Mouse (Mus musculus): Measurements from ENCODE around the gene Cabin1.

Cabin1 gene

GRCm38 (mm10) chr10:75642891-75643290, 121.2 kb downstream of the Cabin1 start:
- CTCF ChIA-PET = no interaction called here

DNA sequence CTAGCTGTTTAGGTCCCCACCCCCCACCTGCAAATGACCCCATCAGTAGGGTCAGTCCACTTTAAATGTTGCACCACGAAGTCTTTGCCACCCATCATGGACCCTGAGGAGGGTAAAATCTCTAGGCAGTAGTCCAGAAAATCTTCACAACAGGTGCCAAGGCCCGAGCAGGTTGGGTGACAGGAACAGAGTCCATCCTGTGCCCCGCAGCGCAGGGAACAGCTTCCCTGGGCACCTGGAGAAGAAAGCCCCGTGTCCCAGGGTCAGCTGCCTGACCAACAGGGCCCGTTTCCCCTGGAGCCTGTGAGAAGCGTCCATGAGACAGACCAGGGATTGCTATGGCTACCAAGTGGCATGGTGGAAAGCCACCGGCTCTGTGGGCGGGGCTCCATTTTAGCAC, 121.7 kb downstream of the Cabin1 start:
- CTCF ChIA-PET = no interaction called here

DNA sequence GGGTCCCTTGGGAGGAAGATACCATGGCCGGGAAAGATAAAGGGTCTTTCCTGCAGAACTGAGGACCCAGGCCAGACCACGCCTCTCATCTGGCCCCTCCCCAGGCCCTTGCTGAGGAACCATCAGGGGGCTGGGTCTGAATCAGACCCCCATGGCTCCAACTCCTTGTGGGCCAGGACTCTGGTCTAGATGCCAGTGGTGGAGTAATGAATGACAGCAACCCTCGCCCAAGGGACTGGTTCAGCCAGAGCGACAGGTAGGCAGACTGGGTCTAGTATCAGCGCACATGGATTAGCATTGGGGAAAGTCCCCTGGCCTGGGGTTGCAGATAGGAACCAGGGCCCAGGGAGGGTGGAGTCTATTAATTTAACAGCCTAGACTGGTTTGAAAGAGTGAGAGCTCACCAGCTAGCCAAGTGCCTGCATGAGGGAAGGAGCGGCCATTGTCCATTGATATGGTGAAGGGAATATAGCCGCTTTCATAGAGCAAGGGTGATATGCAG, 122.4 kb downstream of the Cabin1 start:
- CTCF ChIA-PET = no interaction called here

GRCm38 (mm10) chr10:75637711-75638110, 126.4 kb downstream of the Cabin1 start:
- CTCF ChIA-PET = no interaction called here

DNA sequence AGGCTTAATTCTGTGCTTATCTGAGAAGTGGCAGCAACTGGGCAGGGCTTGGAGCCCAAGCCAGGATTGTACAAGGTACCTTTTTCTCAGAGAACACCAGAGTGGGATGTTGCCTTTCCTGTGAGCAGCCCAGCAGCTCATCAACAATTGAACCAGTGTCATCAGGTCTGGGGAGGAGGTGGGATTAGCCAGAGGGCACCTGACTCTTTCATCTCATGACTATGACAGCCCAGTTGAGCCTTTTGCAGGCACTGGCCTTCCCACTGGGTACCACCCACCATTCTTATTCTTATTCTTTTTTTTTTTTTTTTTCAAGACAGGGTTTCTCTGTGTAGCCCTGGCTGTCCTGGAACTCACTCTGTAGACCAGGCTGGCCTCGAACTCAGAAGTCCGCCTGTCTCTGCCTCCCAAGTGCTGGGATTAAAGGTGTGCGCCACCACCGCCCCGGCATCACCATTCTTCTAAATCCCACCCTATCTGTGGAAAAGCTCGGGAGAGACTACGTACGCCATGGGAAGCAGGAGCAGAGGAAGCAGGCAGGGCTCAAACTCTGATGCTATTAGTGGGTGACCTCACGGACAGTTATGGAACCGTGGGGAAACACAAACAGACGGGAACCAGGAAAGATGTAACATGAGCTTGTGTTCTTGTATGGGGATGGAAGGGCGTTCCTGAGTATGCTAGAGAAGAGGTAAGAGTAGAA, 127.9 kb downstream of the Cabin1 start:
- CTCF ChIA-PET = interaction anchor here (0.6 to 2.3 kb wide), 5 partner anchors 8 to 52 kb away, joined by 3 to 29 read pairs (median 3); partner anchors contain the start of gene Ggt5

DNA sequence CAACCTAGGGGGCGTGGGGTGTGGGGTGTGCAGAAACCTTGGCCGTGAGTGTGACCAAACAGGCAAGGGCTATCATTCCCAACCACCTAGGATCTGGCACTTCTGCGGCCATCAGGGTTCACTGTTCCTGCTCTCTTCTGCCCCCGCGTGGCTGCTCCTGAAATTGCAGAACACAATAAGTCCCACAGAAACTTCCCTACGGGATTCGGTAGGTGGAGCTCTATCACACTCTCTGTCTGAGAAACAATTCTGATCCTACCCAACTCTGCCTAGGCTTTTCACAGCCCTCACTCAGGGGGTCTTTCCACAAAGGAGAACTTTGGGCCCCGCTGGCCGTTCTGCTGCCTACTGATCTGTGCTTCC, 128.5 kb downstream of the Cabin1 start:
- CTCF ChIA-PET = interaction anchor here (0.6 to 2.3 kb wide), 4 partner anchors 9 to 49 kb away, joined by 3 to 29 read pairs (median 3); partner anchors contain the start of gene Ggt5

DNA sequence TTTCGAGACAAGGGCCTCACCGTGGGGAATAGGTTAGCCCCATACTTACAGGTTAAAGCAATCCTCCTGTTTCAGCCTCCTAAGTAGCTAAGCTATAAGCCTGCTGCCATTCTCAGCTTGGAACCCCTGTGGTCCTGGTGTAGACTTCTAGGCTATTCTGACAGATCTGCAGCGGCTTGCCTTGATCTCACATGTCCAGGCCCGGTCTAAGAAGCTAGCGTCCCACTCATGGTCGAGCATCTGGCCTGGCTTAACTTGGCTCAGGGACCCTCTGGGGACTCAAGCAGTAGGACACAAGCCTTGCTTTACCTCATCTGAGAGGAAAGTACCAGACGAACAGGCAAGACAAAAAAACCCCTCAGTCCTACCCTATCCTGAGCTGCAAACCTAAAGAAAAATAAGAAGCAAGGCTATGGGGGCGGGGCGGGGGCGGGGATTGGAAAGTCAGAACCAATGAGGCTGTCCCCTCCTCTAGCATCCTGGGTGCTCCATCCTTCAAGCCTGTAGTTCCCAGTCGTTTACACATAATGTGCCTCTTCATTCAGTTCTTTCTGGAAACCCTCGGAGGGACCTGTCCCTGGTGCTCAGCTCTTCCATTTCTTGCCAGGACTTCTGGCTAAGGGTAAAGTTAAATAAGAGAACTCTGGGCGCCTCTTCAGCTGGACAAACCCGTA, 129.0 kb downstream of the Cabin1 start:
- CTCF ChIA-PET = interaction anchor here (0.7 to 2.3 kb wide), 4 partner anchors 46 to 207 kb away, joined by 3 to 29 read pairs (median 5); partner anchors contain the start of gene Ggt5

GRCm38 (mm10) chr10:75634610-75635009, 129.5 kb downstream of the Cabin1 start:
- CTCF ChIA-PET = interaction anchor here (0.7 to 2.3 kb wide), 3 partner anchors 48 to 206 kb away, joined by 3 to 29 read pairs (median 7); no protein-coding TSS in a partner anchor

DNA sequence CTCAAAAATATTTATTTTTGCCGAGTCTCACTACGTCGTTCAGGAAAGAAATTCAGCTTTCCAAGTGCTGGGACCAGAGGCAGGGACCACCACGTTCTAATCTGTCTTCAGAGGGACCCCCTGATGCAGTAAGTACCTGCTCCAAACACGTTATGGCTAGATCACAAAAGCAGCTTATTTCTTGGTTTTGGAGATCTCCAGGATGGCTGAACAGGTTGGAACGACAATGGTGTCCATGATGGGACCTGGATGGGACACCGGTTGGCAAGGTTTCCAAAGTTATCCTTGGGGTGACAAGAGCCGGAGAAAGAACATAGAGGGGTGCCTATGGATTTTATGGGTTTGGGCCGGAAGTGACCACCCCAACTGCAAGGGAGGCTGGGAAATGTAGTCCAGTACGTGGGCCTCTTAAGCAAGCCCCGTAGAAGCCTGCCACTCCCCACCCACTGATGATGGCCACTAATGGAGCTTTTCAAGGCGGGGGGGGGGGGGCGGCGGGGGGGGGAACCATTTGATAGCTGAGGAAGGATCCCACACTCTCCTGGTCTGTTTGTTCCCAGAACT, 130.5 kb downstream of the Cabin1 start:
- CTCF ChIA-PET = interaction anchor here (1.7 kb wide), 1 partner anchor 48 kb away, joined by 5 read pairs; no protein-coding TSS in a partner anchor

GRCm38 (mm10) chr10:75633048-75633447, 131.1 kb downstream of the Cabin1 start:
- CTCF ChIA-PET = interaction anchor here (0.5 to 1.7 kb wide), 4 partner anchors 33 to 132 kb away, joined by 5 to 9 read pairs (median 6); partner anchors contain the start of gene Cabin1

DNA sequence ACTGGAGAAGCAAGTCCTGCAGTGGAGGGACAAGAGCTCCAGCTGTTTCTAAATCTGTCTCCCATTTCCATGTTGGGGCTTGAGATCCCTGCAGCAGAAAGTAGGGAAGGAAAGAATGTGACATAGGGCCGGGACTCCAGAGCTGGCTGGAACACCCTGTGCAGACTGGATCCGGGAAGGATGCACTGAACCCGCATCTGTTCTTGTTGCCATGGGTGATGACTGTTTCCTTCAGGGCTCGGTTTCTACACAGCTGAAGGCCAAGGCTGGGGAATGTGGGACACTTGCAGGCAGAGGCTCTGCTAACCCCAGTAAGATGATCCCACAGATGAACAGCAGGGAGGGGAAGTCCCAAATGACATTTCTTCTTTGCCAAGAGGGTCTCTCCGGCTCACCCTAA, 131.5 kb downstream of the Cabin1 start:
- CTCF ChIA-PET = interaction anchor here (0.5 to 1.7 kb wide), 4 partner anchors 33 to 133 kb away, joined by 5 to 9 read pairs (median 6); partner anchors contain the start of gene Cabin1

- CTCF ChIA-PET = interaction anchor here (0.5 kb wide), 1 partner anchor 343 kb away, joined by 3 read pairs; no protein-coding TSS in a partner anchor
These were observed 136.7 kb downstream of the Cabin1 start for GRCm38 (mm10) chr10:75627490-75627889.

GRCm38 (mm10) chr10:75626991-75627390, 137.2 kb downstream of the Cabin1 start:
- CTCF ChIA-PET = interaction anchor here (0.5 kb wide), 1 partner anchor 343 kb away, joined by 3 read pairs; no protein-coding TSS in a partner anchor

- CTCF ChIA-PET = no interaction called here
These were observed 138.2 kb downstream of the Cabin1 start for GRCm38 (mm10) chr10:75625920-75626319.

- CTCF ChIA-PET = no interaction called here
These were observed 143.3 kb downstream of the Cabin1 start for GRCm38 (mm10) chr10:75620818-75621217.

DNA sequence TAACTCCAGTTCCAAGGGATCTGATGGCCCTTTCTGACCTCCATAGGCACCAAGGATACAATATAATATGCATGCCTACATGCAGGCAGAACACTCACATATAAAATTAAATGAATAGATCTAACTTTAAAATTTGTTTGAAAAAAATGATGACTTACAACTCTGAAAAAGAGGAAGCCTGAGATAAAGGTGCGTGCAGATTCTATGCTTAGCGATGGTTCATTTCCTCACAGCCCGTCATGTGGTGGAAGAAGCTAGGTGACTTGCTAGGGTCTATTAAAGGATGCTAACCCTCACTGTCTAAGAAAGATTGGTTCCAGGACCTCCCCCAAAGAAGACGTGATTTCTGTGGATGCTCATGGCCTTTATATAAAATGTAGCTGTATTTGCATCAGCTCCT, 148.1 kb downstream of the Cabin1 start:
- CTCF ChIA-PET = no interaction called here

DNA sequence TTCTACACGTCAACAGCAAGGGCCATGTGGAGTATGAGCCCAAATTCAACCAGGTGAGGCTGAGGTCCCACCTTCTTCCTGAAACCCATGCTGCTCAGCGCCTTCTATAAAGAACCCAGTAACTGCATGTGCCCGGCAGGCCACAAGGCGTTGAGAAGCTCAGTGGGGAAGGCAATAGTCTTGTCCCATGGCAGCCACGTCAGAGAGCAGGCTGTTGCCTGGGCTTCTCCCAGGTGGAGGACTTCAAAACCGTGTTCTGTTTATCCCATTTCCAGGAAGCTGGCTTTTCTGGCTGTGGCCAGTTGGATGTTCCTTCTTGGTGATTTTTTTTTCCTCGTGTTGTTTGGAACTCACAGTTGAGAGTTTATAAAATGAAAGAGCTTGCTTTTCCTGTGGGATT, 153.7 kb downstream of the Cabin1 start:
- CTCF ChIA-PET = no interaction called here

DNA sequence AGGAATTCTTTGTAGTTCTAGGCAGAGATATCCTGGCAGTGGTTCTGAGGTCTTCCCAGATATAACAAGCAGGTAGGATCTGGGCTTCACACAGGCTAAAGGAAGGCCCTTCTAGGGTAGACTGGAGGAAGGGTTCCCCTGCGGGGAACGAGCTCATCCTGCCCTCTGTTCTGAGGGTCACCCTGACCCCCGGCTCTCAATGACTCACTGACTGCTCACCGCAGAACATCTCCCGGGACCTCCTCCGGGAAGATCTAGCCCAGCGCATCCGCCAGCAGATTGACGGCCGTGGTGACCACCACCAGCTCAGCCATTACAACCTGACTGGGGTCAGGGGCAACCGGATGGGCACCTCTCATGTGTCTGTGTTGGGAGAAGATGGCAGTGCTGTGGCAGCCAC, 155.2 kb downstream of the Cabin1 start:
- CTCF ChIA-PET = no interaction called here

DNA sequence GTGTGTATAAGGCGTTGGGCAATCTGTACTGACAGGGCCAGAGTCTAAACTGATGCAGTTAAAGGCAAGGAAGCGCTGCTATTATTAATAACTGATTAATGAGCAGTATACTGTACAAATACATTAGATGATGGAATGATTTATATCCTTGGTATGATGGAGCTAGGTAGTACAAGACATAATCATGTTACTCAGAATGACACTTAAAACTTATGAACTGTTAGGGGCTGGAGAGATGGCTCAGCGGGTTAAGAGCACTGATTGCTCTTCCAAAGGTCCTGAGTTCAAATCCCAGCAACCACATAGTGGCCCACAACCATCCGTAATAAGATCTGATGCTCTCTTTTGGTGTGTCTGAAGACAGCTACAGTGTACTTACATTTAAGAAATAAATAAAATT, 156.9 kb downstream of the Cabin1 start:
- CTCF ChIA-PET = interaction anchor here (0.7 kb wide), 1 partner anchor 42 kb away, joined by 3 read pairs; no protein-coding TSS in a partner anchor

GRCm38 (mm10) chr10:75605162-75605846, 158.8 kb downstream of the Cabin1 start:
- CTCF ChIA-PET = interaction anchor here (0.8 to 1.6 kb wide), 3 partner anchors 8 to 34 kb away, joined by 3 to 4 read pairs (median 3); no protein-coding TSS in a partner anchor

- CTCF ChIA-PET = no interaction called here
These were observed 163.9 kb downstream of the Cabin1 start for GRCm38 (mm10) chr10:75600189-75600730.

Data from spleen, embryonic (tissue).